Mouse (Mus musculus) spleen, postnatal 36 days (tissue): ENCODE data around the gene Tlx2.
A peak's percentile ranks its signal among the peaks of the same experiment; 100 is the strongest.

Experiments used
- DNase-seq, 2 experiments: peaks; one replicate each; pipeline ENCODE4 v3.0.0; 2022; ENCODE audit warnings: low spot score in 2 of 2, mixed read lengths in 1 of 2

Gene Tlx2

DNA sequence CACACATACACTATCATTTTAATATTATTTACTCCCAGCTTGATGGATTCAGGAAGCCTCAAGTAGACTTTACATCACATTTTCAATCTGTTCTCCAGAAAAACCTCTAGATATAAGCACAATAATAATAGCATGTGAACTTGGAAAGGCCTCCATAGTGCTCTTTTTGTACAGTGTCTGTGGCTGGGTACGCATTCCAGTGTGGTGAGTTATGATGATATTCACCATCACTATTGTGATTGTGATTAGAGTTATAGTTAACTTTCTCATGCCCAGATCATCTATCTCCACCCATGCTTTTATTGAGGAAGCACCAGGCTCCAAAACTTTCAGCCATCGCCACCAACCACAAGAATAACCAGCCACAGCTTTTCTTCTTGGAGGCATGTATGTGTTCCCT, 46.3 kb downstream of the Tlx2 start:
- no peak for DNase-seq

DNA sequence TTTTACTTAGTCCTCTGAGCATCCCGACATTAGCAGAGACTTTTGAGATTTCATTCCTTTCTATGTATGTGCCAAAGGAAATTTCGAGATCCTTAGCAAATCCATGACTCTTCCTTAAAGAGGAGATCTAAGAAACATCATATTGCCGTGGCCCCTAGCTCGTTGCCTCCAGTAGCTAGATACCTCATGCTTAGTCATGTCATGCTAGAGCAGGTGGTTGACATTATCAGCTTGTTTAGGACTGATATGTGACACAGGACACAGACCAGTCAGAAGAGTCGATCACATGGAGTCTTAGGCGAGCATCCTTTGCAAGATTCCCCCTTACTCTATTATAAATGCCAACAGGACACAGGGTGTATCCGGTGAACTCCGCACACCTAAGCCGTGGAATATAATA, 47.1 kb downstream of the Tlx2 start:
- DNase-seq, result no peak

DNA sequence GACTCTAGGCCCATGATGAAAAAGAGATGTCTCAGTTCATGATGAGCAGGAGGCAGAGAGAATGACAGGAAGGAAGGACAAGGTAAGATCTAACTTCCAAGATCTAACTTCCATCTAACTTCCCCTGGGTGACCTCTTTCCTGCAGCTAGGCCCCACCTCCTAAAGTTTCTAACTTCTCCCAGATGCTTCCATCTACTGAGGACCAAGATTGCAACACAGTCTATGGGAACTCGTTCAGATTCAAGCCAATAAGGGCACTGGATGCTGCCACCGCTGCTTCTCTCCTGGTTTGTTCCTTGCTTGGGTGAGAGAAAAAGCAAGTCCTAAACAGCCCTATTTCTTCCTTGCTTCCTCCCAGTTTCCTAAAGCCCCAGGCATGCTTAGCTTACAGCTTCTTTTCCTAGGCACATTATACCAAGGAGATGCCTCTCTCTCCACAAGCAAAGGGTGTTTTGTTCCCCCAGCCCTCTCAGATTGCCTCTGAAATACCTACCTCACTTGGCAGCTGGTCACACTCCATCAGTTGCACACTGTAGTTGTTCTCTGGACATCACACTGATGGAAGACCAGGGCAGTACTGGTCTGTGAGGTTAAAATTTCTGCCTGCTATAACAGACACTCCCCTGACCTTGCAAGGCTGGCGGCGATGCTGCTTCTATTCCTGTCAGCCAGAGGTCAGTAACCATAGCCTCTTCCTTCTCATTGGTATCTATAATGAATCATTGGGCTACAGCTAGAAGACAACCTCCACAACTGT, 49.1 kb downstream of the Tlx2 start:
- no peak for DNase-seq

GRCm38 (mm10) chr6:83020121-83020520, 50.0 kb downstream of the Tlx2 start:
- DNase-seq, result peak in 1 of 2 experiments; percentile 54

DNA sequence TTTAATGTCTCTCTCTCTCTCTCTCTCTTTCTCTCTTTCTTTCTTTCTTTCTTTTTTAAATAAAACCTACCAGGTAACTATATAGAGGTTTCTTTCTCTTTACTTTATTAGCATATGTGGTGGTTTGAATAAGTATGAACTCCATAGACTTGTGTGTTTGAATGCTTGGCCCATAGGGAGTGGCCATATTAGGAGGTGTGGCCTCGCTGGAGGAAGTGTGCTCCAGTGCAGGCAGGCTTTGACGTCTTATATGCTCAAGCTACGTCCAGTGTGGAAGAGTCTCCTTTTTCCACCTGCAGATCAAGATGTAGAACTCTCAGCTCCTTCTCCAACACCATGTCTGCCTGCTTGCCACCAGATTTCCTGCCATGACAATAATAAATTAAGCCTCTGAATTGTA, 51.0 kb downstream of the Tlx2 start:
- no peak for DNase-seq
